Comparison of ENCODE assay signal across 11 mouse cellular contexts in genomic region chr11:75452812-75453557, GRCm38 (mm10). TPM values are rescaled to one million over a fixed set of nuclear protein-coding genes. Genes with fewer than 3 reads are reported as not detected.
DNase-seq lines count a peak whose midpoint lies in the region; ATAC-seq and TF ChIP-seq lines count a peak whose summit lies in the region.
"Had no signal": no experiment of that assay in that cellular context is flagged by ENCODE, and none has a peak within 500 bp of the region (broad histone marks: within the 10 kb centered on the region; RNA-seq: fewer than 3 reads in every experiment).

No protein-coding gene starts in this region.

- TF ChIP-seq POLR2A in lung, adult 2 months (IDR thresholded peaks at IDR 0.05; ENCODE audit: borderline replicate concordance, extremely low read depth, low read depth, low read length), result no peak

- DNase-seq in forebrain, embryonic 11.5 days (ENCODE audit: low spot score), result no peak
- DNase-seq in lung, adult 2 months, result no peak
- DNase-seq in limb, embryonic 11.5 days (ENCODE audit: low spot score), result no peak
- DNase-seq in midbrain, postnatal 0 days (ENCODE audit: low spot score), result no peak
- DNase-seq in layer of hippocampus, adult 9-10 months (ENCODE audit: low spot score), result no peak
- DNase-seq in cerebellum, postnatal 4 days (ENCODE audit: low spot score in 2 of 2), result no peak
- DNase-seq: B cell, adult 2 months; lung, postnatal 36 days had no signal

- 92% methylated on average over 31 of the region's 31 CpGs for WGBS in forebrain, embryonic 13.5 days
- 95% methylated on average over 31 of the region's 31 CpGs for WGBS in forebrain, embryonic 11.5 days
- WGBS in lung, embryonic 15.5 days, result 91% methylated on average over 31 of the region's 31 CpGs
- WGBS in lung, adult 2 months, result 92% methylated on average over 31 of the region's 31 CpGs
- 91% methylated on average over 31 of the region's 31 CpGs for WGBS in limb, embryonic 11.5 days
- 94% methylated on average over 31 of the region's 31 CpGs for WGBS in midbrain, postnatal 0 days

- H3K36me3 ChIP-seq in forebrain, embryonic 13.5 days (ENCODE audit: poor library complexity, severe bottlenecking), result peaks cover 35% of the 10 kb centered on the region
- no peaks in the 10 kb centered on the region; the same call in 1 of the 2 replicates for H3K36me3 ChIP-seq in forebrain, embryonic 11.5 days (ENCODE audit: control insufficient read depth, insufficient read depth, low read length)
- H3K36me3 ChIP-seq in lung, embryonic 15.5 days, result peaks cover 3% of the 10 kb centered on the region
- H3K36me3 ChIP-seq in limb, embryonic 11.5 days (ENCODE audit: control insufficient read depth, insufficient read depth, low read length), result peaks cover 5% of the 10 kb centered on the region; the same call in 1 of the 2 replicates
- H3K36me3 ChIP-seq in midbrain, postnatal 0 days (ENCODE audit: insufficient read depth, low read length), result peaks cover 14% of the 10 kb centered on the region

- no peak overlapping the region for H3K4me3 ChIP-seq in forebrain, embryonic 13.5 days
- H3K4me3 ChIP-seq in forebrain, embryonic 11.5 days (ENCODE audit: low read depth, low read length), result no peak overlapping the region
- H3K4me3 ChIP-seq in lung, embryonic 15.5 days, result peak overlapping the region; percentile 63; the same call in 1 of the 2 replicates
- no peak overlapping the region for H3K4me3 ChIP-seq in lung, adult 2 months (replicated peaks; ENCODE audit: extremely low read depth, low read depth, low read length)
- H3K4me3 ChIP-seq in limb, embryonic 11.5 days (ENCODE audit: low read depth, low read length), result no peak overlapping the region
- peak overlapping the region; percentile 73; the same call in 1 of the 2 replicates for H3K4me3 ChIP-seq in midbrain, postnatal 0 days (ENCODE audit: low read depth, low read length)

- no peak overlapping the region for H3K27ac ChIP-seq in forebrain, embryonic 13.5 days
- H3K27ac ChIP-seq in forebrain, embryonic 11.5 days (ENCODE audit: low read depth, low read length), result no peak overlapping the region
- H3K27ac ChIP-seq in lung, embryonic 15.5 days, result no peak overlapping the region
- H3K27ac ChIP-seq in limb, embryonic 11.5 days (replicated peaks; ENCODE audit: low read depth, low read length), result no peak overlapping the region
- no peak overlapping the region for H3K27ac ChIP-seq in midbrain, postnatal 0 days (ENCODE audit: low read depth, low read length)
- H3K27ac ChIP-seq: forebrain, embryonic 12.5 days had no signal

- peaks cover 18% of the 10 kb centered on the region for H3K4me1 ChIP-seq in forebrain, embryonic 13.5 days
- peaks cover 8% of the 10 kb centered on the region for H3K4me1 ChIP-seq in forebrain, embryonic 11.5 days (replicated peaks; ENCODE audit: control insufficient read depth, insufficient read depth, low read length)
- H3K4me1 ChIP-seq in lung, embryonic 15.5 days, result peaks cover 27% of the 10 kb centered on the region
- peaks cover 14% of the 10 kb centered on the region for H3K4me1 ChIP-seq in lung, adult 2 months (ENCODE audit: control insufficient read depth, insufficient read depth, low read length)
- H3K4me1 ChIP-seq in limb, embryonic 11.5 days (ENCODE audit: control insufficient read depth, insufficient read depth, low read length), result peaks cover 4% of the 10 kb centered on the region; the same call in 1 of the 2 replicates
- peaks cover 13% of the 10 kb centered on the region; the same call in 1 of the 2 replicates for H3K4me1 ChIP-seq in midbrain, postnatal 0 days (ENCODE audit: insufficient read depth, low read length)

- no peaks in the 10 kb centered on the region for H3K9me3 ChIP-seq in forebrain, embryonic 13.5 days (replicated peaks)
- no peaks in the 10 kb centered on the region for H3K9me3 ChIP-seq in forebrain, embryonic 11.5 days (ENCODE audit: control insufficient read depth, low read length)
- H3K9me3 ChIP-seq in lung, embryonic 15.5 days, result no peaks in the 10 kb centered on the region
- H3K9me3 ChIP-seq in limb, embryonic 11.5 days (ENCODE audit: control insufficient read depth, low read length), result no peaks in the 10 kb centered on the region
- no peaks in the 10 kb centered on the region for H3K9me3 ChIP-seq in midbrain, postnatal 0 days (ENCODE audit: low read length)
- H3K9me3 ChIP-seq: forebrain, embryonic 12.5 days had no signal

- TF ChIP-seq CTCF in lung, adult 2 months (IDR thresholded peaks at IDR 0.05; ENCODE audit: insufficient read depth, low read length), result no peak
- no peak for TF ChIP-seq CTCF in midbrain, postnatal 0 days (IDR thresholded peaks at IDR 0.05)

- H3K4me2 ChIP-seq in forebrain, embryonic 13.5 days, result peak overlapping the region; percentile 97; the same call in 1 of the 2 replicates
- H3K4me2 ChIP-seq in forebrain, embryonic 11.5 days (ENCODE audit: low read depth, low read length, severe bottlenecking), result no peak overlapping the region
- H3K4me2 ChIP-seq in lung, embryonic 15.5 days, result peak overlapping the region; percentile 97
- H3K4me2 ChIP-seq in limb, embryonic 11.5 days (ENCODE audit: low read depth, severe bottlenecking), result peak overlapping the region; percentile 100; the same call in 1 of the 2 replicates
- peak overlapping the region; percentile 100; the same call in 1 of the 2 replicates for H3K4me2 ChIP-seq in midbrain, postnatal 0 days (ENCODE audit: low read depth, low read length, poor library complexity, severe bottlenecking)

- 0 out of 2 replicates have a peak, but pooled peaks cover 5% of the 10 kb centered on the region for H3K27me3 ChIP-seq in forebrain, embryonic 13.5 days
- H3K27me3 ChIP-seq in forebrain, embryonic 11.5 days (ENCODE audit: control insufficient read depth, insufficient read depth, low read length), result no peaks in the 10 kb centered on the region
- no peaks in the 10 kb centered on the region for H3K27me3 ChIP-seq in lung, embryonic 15.5 days
- no peaks in the 10 kb centered on the region for H3K27me3 ChIP-seq in limb, embryonic 11.5 days (ENCODE audit: control insufficient read depth, insufficient read depth, low read length)
- H3K27me3 ChIP-seq in midbrain, postnatal 0 days (ENCODE audit: insufficient read depth, low read length), result no peaks in the 10 kb centered on the region

- no peak for ATAC-seq in forebrain, embryonic 13.5 days
- no peak for ATAC-seq in forebrain, embryonic 11.5 days (replicated peaks; ENCODE audit: low FRiP score)
- ATAC-seq in lung, embryonic 15.5 days (ENCODE audit: borderline replicate concordance, extremely low read depth, low FRiP score, low TSS enrichment), result no peak
- ATAC-seq in limb, embryonic 11.5 days (ENCODE audit: insufficient number of reproducible peaks, low FRiP score, low TSS enrichment, low read depth), result no peak
- ATAC-seq in midbrain, postnatal 0 days (ENCODE audit: low FRiP score), result no peak

- H3K9ac ChIP-seq in forebrain, embryonic 13.5 days, result no peak overlapping the region
- no peak overlapping the region for H3K9ac ChIP-seq in forebrain, embryonic 11.5 days (ENCODE audit: low read length)
- no peak overlapping the region; the same call in 1 of the 2 replicates for H3K9ac ChIP-seq in lung, embryonic 15.5 days
- no peak overlapping the region for H3K9ac ChIP-seq in limb, embryonic 11.5 days (ENCODE audit: low read length)
- H3K9ac ChIP-seq in midbrain, postnatal 0 days (replicated peaks; ENCODE audit: low read length, poor library complexity, severe bottlenecking), result no peak overlapping the region

RNA-seq across cellular contexts. Expression of gene Wdr81, which starts 1.5 kb away (rescaled TPM):
- 5.0 and 5.6 TPM in 2 replicates for polyA plus RNA-seq in forebrain, embryonic 13.5 days (2015; fragmentation: Nextera tagmentation; extraction: Ambion mirVana)
- polyA plus RNA-seq in forebrain, embryonic 11.5 days (2014; fragmentation: Nextera tagmentation; extraction: Ambion mirVana), result 6.3 and 6.5 TPM in 2 replicates
- polyA plus RNA-seq in lung, embryonic 15.5 days (2015; fragmentation: Nextera tagmentation; extraction: Ambion mirVana), result 4.5 and 4.8 TPM in 2 replicates
- polyA plus RNA-seq in lung, adult 2 months (2012; rRNA removed), result 27.9 and 29.9 TPM in 2 replicates
- 3.3 and 3.4 TPM in 2 replicates for polyA plus RNA-seq in limb, embryonic 11.5 days (2014; fragmentation: Nextera tagmentation; extraction: Ambion mirVana)
- 17.4 and 29.7 TPM in 2 replicates for total RNA-seq in midbrain, postnatal 0 days (2014; rRNA removed)
- polyA plus RNA-seq in midbrain, postnatal 0 days (2015; fragmentation: Nextera tagmentation; extraction: Ambion mirVana), result 4.5 and 4.8 TPM in 2 replicates

RNA-seq across cellular contexts. Expression of gene Tlcd2, which starts 8.5 kb away (rescaled TPM):
- 1.4 and 1.9 TPM in 2 replicates for polyA plus RNA-seq in forebrain, embryonic 13.5 days (2015; fragmentation: Nextera tagmentation; extraction: Ambion mirVana)
- 9.5 TPM in 2 replicates for polyA plus RNA-seq in forebrain, embryonic 11.5 days (2014; fragmentation: Nextera tagmentation; extraction: Ambion mirVana)
- polyA plus RNA-seq in lung, embryonic 15.5 days (2015; fragmentation: Nextera tagmentation; extraction: Ambion mirVana), result 15.9 and 18.0 TPM in 2 replicates
- polyA plus RNA-seq in lung, adult 2 months (2012; rRNA removed), result 15.3 and 29.6 TPM in 2 replicates
- polyA plus RNA-seq in limb, embryonic 11.5 days (2014; fragmentation: Nextera tagmentation; extraction: Ambion mirVana), result 10.4 and 11.3 TPM in 2 replicates
- 0.66 and 0.76 TPM in 2 replicates for total RNA-seq in midbrain, postnatal 0 days (2014; rRNA removed)
- 1.6 and 1.9 TPM in 2 replicates for polyA plus RNA-seq in midbrain, postnatal 0 days (2015; fragmentation: Nextera tagmentation; extraction: Ambion mirVana)

RNA-seq across cellular contexts. Expression of gene Serpinf2, which starts 13.6 kb away (rescaled TPM):
- 0.42 TPM in 1 of 2 replicates, not detected in the other for polyA plus RNA-seq in forebrain, embryonic 13.5 days (2015; fragmentation: Nextera tagmentation; extraction: Ambion mirVana)
- polyA plus RNA-seq in forebrain, embryonic 11.5 days (2014; fragmentation: Nextera tagmentation; extraction: Ambion mirVana), result not detected in 2 replicates
- 0.89 and 4.3 TPM in 2 replicates for polyA plus RNA-seq in lung, embryonic 15.5 days (2015; fragmentation: Nextera tagmentation; extraction: Ambion mirVana)
- polyA plus RNA-seq in lung, adult 2 months (2012; rRNA removed), result 0.60 and 0.82 TPM in 2 replicates
- polyA plus RNA-seq in limb, embryonic 11.5 days (2014; fragmentation: Nextera tagmentation; extraction: Ambion mirVana), result 0.52 TPM in 1 of 2 replicates, not detected in the other
- not detected in 2 replicates for total RNA-seq in midbrain, postnatal 0 days (2014; rRNA removed)
- 0.11 TPM in 1 of 2 replicates, not detected in the other for polyA plus RNA-seq in midbrain, postnatal 0 days (2015; fragmentation: Nextera tagmentation; extraction: Ambion mirVana)
- polyA plus RNA-seq: forebrain, embryonic 12.5 days had no signal

RNA-seq across cellular contexts. Expression of gene Serpinf1, which starts 30.5 kb away (rescaled TPM):
- polyA plus RNA-seq in forebrain, embryonic 13.5 days (2015; fragmentation: Nextera tagmentation; extraction: Ambion mirVana), result 15.5 and 19.0 TPM in 2 replicates
- 53.6 and 69.3 TPM in 2 replicates for polyA plus RNA-seq in forebrain, embryonic 11.5 days (2014; fragmentation: Nextera tagmentation; extraction: Ambion mirVana)
- polyA plus RNA-seq in lung, embryonic 15.5 days (2015; fragmentation: Nextera tagmentation; extraction: Ambion mirVana), result 46.1 and 57.0 TPM in 2 replicates
- 96.0 and 110 TPM in 2 replicates for polyA plus RNA-seq in lung, adult 2 months (2012; rRNA removed)
- polyA plus RNA-seq in limb, embryonic 11.5 days (2014; fragmentation: Nextera tagmentation; extraction: Ambion mirVana), result 174 and 194 TPM in 2 replicates
- total RNA-seq in midbrain, postnatal 0 days (2014; rRNA removed), result 50.6 and 92.0 TPM in 2 replicates
- polyA plus RNA-seq in midbrain, postnatal 0 days (2015; fragmentation: Nextera tagmentation; extraction: Ambion mirVana), result 34.3 and 44.6 TPM in 2 replicates

RNA-seq across cellular contexts. Expression of gene Prpf8, which starts 33.6 kb away (rescaled TPM):
- 56.3 and 63.2 TPM in 2 replicates for polyA plus RNA-seq in forebrain, embryonic 13.5 days (2015; fragmentation: Nextera tagmentation; extraction: Ambion mirVana)
- 133 TPM in 2 replicates for polyA plus RNA-seq in forebrain, embryonic 11.5 days (2014; fragmentation: Nextera tagmentation; extraction: Ambion mirVana)
- 56.9 and 57.3 TPM in 2 replicates for polyA plus RNA-seq in lung, embryonic 15.5 days (2015; fragmentation: Nextera tagmentation; extraction: Ambion mirVana)
- 67.9 and 90.2 TPM in 2 replicates for polyA plus RNA-seq in lung, adult 2 months (2012; rRNA removed)
- polyA plus RNA-seq in limb, embryonic 11.5 days (2014; fragmentation: Nextera tagmentation; extraction: Ambion mirVana), result 111 and 123 TPM in 2 replicates
- total RNA-seq in midbrain, postnatal 0 days (2014; rRNA removed), result 121 and 129 TPM in 2 replicates
- 25.7 and 27.6 TPM in 2 replicates for polyA plus RNA-seq in midbrain, postnatal 0 days (2015; fragmentation: Nextera tagmentation; extraction: Ambion mirVana)

Comparison
In these comparisons a context has a peak if more than half of its experiments do, and no peak if none do; other contexts are left out.
1. H3K4me3 ChIP-seq: peak in lung, embryonic 15.5 days (single experiment) and midbrain, postnatal 0 days (single experiment); none in forebrain, embryonic 13.5 days (single experiment), forebrain, embryonic 11.5 days (single experiment), lung, adult 2 months (single experiment) and limb, embryonic 11.5 days (single experiment).